Mouse (Mus musculus): ENCODE data around the gene Lrig2.

The Lrig2 gene

GRCm38 (mm10) chr3:104510771-104511429 lies 818 bp downstream of the Lrig2 start:
- DNase-seq (ENCODE audit: low spot score in 2 of 2) = no peak

GRCm38 (mm10) chr3:104501648-104502047 lies 10.1 kb downstream of the Lrig2 start:
- DNase-seq (ENCODE audit: low spot score in 2 of 2) = no peak

GRCm38 (mm10) chr3:104500881-104501280 lies 10.8 kb downstream of the Lrig2 start:
- DNase-seq (ENCODE audit: low spot score in 2 of 2) = no peak

- DNase-seq (ENCODE audit: low spot score in 2 of 2) = no peak
Observed at GRCm38 (mm10) chr3:104496176-104496575, 15.5 kb downstream of the Lrig2 start.

- DNase-seq (ENCODE audit: low spot score in 2 of 2) = no peak
Observed at GRCm38 (mm10) chr3:104480946-104481719, 30.6 kb downstream of the Lrig2 start.

GRCm38 (mm10) chr3:104478056-104478455 lies 33.7 kb downstream of the Lrig2 start:
- no peak for DNase-seq (ENCODE audit: low spot score in 2 of 2)

- DNase-seq (ENCODE audit: low spot score in 2 of 2) = no peak
Observed at GRCm38 (mm10) chr3:104469421-104469820, 42.3 kb downstream of the Lrig2 start.

GRCm38 (mm10) chr3:104461226-104461625 lies 50.5 kb downstream of the Lrig2 start:
- no peak for DNase-seq (ENCODE audit: low spot score in 2 of 2)

GRCm38 (mm10) chr3:104458588-104458987 lies 53.1 kb downstream of the Lrig2 start:
- DNase-seq (ENCODE audit: low spot score in 2 of 2) = no peak

GRCm38 (mm10) chr3:104455506-104456275 lies 56.0 kb downstream of the Lrig2 start:
- no peak for DNase-seq (ENCODE audit: low spot score in 2 of 2)

GRCm38 (mm10) chr3:104447240-104447639 lies 64.5 kb downstream of the Lrig2 start:
- no peak for DNase-seq (ENCODE audit: low spot score in 2 of 2)

- no peak for DNase-seq (ENCODE audit: low spot score in 2 of 2)
Observed at GRCm38 (mm10) chr3:104446689-104447088, 65.0 kb downstream of the Lrig2 start.

- DNase-seq (ENCODE audit: low spot score in 2 of 2) = no peak
Observed at GRCm38 (mm10) chr3:104445576-104445975, 66.1 kb downstream of the Lrig2 start.

GRCm38 (mm10) chr3:104444946-104445460 lies 66.7 kb downstream of the Lrig2 start:
- DNase-seq (ENCODE audit: low spot score in 2 of 2) = no peak

GRCm38 (mm10) chr3:104444082-104444481 lies 67.6 kb downstream of the Lrig2 start:
- DNase-seq (ENCODE audit: low spot score in 2 of 2) = no peak

- no peak for DNase-seq (ENCODE audit: low spot score in 2 of 2)
Observed at GRCm38 (mm10) chr3:104442357-104442756, 69.4 kb downstream of the Lrig2 start.

GRCm38 (mm10) chr3:104441870-104442283 lies 69.8 kb downstream of the Lrig2 start:
- DNase-seq (ENCODE audit: low spot score in 2 of 2) = peak; percentile 85 to 96

- no peak for DNase-seq (ENCODE audit: low spot score in 2 of 2)
Observed at GRCm38 (mm10) chr3:104441435-104441834, 70.3 kb downstream of the Lrig2 start.

- DNase-seq (ENCODE audit: low spot score in 2 of 2) = no peak
Observed at GRCm38 (mm10) chr3:104438777-104439176, 72.9 kb downstream of the Lrig2 start.

GRCm38 (mm10) chr3:104437576-104437975 lies 74.1 kb downstream of the Lrig2 start:
- DNase-seq (ENCODE audit: low spot score in 2 of 2) = no peak

- no peak for DNase-seq (ENCODE audit: low spot score in 2 of 2)
Observed at GRCm38 (mm10) chr3:104435947-104436346, 75.8 kb downstream of the Lrig2 start.

GRCm38 (mm10) chr3:104434246-104434696 lies 77.4 kb downstream of the Lrig2 start:
- no peak for DNase-seq (ENCODE audit: low spot score in 2 of 2)

Measured in spleen, postnatal 4 days (tissue).